Mouse (Mus musculus): ENCODE data around the gene Herpud2.

DNA sequence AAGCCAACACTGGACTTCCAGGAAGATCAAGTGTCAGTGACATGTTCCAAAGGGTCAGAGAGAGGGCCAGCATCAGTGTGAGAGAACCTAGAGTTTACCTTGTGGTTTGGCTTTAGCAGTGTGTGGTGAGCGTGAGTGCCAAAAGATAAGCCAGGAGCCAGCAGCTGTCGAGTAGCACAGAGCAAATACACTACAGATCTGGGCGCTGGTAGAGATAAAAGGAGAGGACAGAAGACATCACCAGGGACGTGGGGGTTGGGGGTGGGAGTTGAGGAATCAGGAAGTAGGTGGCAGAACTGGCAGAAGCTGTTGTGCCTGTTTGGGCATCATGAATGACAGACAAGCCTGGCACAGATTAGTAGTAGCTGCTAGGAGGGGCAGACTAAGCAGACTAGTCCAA lies 21.6 kb upstream of the Herpud2 start:
- TF ChIP-seq BHLHE40 (IDR thresholded peaks at IDR 0.05; ENCODE audit: low read depth, low read length), result no peak
- no peak for TF ChIP-seq NRF1 (IDR thresholded peaks at IDR 0.05; ENCODE audit: low read depth, low read length)
- TF ChIP-seq CTCF (conservative IDR thresholded peaks at IDR 0.05 in 1 of 2, IDR thresholded peaks at IDR 0.05 in 1 of 2; ENCODE audit: low read depth in 2 of 2, low read length in 2 of 2), result no peak
- no peak for TF ChIP-seq POLR2A (IDR thresholded peaks at IDR 0.05; ENCODE audit: low read depth, low read length)
- TF ChIP-seq MAX (IDR thresholded peaks at IDR 0.05; ENCODE audit: low read length), result no peak
- no peak for TF ChIP-seq RCOR1 (conservative IDR thresholded peaks at IDR 0.05; ENCODE audit: low read depth, low read length)
- TF ChIP-seq UBTF (IDR thresholded peaks at IDR 0.05; ENCODE audit: low read depth, low read length), result no peak
- TF ChIP-seq MYC (IDR thresholded peaks at IDR 0.05; ENCODE audit: low read depth, low read length), result no peak
- no peak for TF ChIP-seq MAFK (IDR thresholded peaks at IDR 0.05; ENCODE audit: insufficient replicate concordance, low read length)
- no peak for TF ChIP-seq JUN (IDR thresholded peaks at IDR 0.05; ENCODE audit: insufficient read depth, low read depth, low read length)
- no peak for TF ChIP-seq EP300 (IDR thresholded peaks at IDR 0.05; ENCODE audit: low read length)
